ENCODE assay signal across 9 mouse cellular contexts in genomic region chr13:70545261-70545660, GRCm38 (mm10).
DNase-seq lines count a peak whose midpoint lies in the region; ATAC-seq and TF ChIP-seq lines count a peak whose summit lies in the region.
"Had no signal": no experiment of that assay in that cellular context is flagged by ENCODE, and none has a peak within 500 bp of the region (broad histone marks: within the 10 kb centered on the region; RNA-seq: fewer than 3 reads in every experiment).

No protein-coding gene starts in this region.

- H3K36me3 ChIP-seq in forebrain, embryonic 13.5 days (ENCODE audit: poor library complexity, severe bottlenecking) = no peaks in the 10 kb centered on the region
- no peaks in the 10 kb centered on the region for H3K36me3 ChIP-seq in forebrain, embryonic 11.5 days (ENCODE audit: control insufficient read depth, insufficient read depth, low read length)
- no peaks in the 10 kb centered on the region for H3K36me3 ChIP-seq in liver, postnatal 0 days (replicated peaks; ENCODE audit: insufficient read depth, low read length)
- H3K36me3 ChIP-seq in liver, embryonic 12.5 days = no peaks in the 10 kb centered on the region
- H3K36me3 ChIP-seq in limb, embryonic 14.5 days (ENCODE audit: control insufficient read depth, insufficient read depth, low read length) = no peaks in the 10 kb centered on the region
- H3K36me3 ChIP-seq in intestine, embryonic 15.5 days = no peaks in the 10 kb centered on the region
- H3K36me3 ChIP-seq: limb, embryonic 13.5 days had no signal

- no peak overlapping the region for H3K4me2 ChIP-seq in forebrain, embryonic 13.5 days
- H3K4me2 ChIP-seq in forebrain, embryonic 11.5 days (ENCODE audit: low read depth, low read length, severe bottlenecking) = no peak overlapping the region
- H3K4me2 ChIP-seq in liver, postnatal 0 days (ENCODE audit: low read depth, low read length) = no peak overlapping the region
- no peak overlapping the region for H3K4me2 ChIP-seq in liver, embryonic 12.5 days
- no peak overlapping the region for H3K4me2 ChIP-seq in limb, embryonic 14.5 days (replicated peaks; ENCODE audit: low read depth, low read length, severe bottlenecking)
- H3K4me2 ChIP-seq in intestine, embryonic 15.5 days (replicated peaks) = no peak overlapping the region
- H3K4me2 ChIP-seq: limb, embryonic 13.5 days had no signal

- no peak overlapping the region for H3K27ac ChIP-seq in forebrain, embryonic 13.5 days
- no peak overlapping the region for H3K27ac ChIP-seq in forebrain, embryonic 11.5 days (ENCODE audit: low read depth, low read length)
- H3K27ac ChIP-seq in liver, postnatal 0 days (ENCODE audit: low read depth) = no peak overlapping the region
- H3K27ac ChIP-seq in liver, embryonic 12.5 days = no peak overlapping the region
- H3K27ac ChIP-seq in limb, embryonic 14.5 days (replicated peaks; ENCODE audit: low read depth, low read length) = no peak overlapping the region
- H3K27ac ChIP-seq in intestine, embryonic 15.5 days = no peak overlapping the region
- H3K27ac ChIP-seq: limb, embryonic 13.5 days had no signal

- WGBS in forebrain, embryonic 13.5 days = 8% methylated on average over 1 of the region's 1 CpGs
- 12% methylated on average over 1 of the region's 1 CpGs for WGBS in forebrain, embryonic 11.5 days
- WGBS in liver, postnatal 0 days (ENCODE audit: insufficient replicate concordance) = 6% methylated on average over 1 of the region's 1 CpGs
- 5% methylated on average over 1 of the region's 1 CpGs for WGBS in liver, embryonic 12.5 days (ENCODE audit: insufficient replicate concordance)
- WGBS in limb, embryonic 14.5 days = 0% methylated on average over 1 of the region's 1 CpGs
- 10% methylated on average over 1 of the region's 1 CpGs for WGBS in intestine, embryonic 15.5 days

- H3K4me3 ChIP-seq in forebrain, embryonic 13.5 days = no peak overlapping the region
- no peak overlapping the region for H3K4me3 ChIP-seq in forebrain, embryonic 11.5 days (ENCODE audit: low read depth, low read length)
- H3K4me3 ChIP-seq in liver, postnatal 0 days (ENCODE audit: low read depth, low read length) = no peak overlapping the region
- no peak overlapping the region for H3K4me3 ChIP-seq in liver, embryonic 12.5 days
- H3K4me3 ChIP-seq in limb, embryonic 14.5 days (replicated peaks; ENCODE audit: low read length) = no peak overlapping the region
- H3K4me3 ChIP-seq in intestine, embryonic 15.5 days (replicated peaks) = no peak overlapping the region
- H3K4me3 ChIP-seq: limb, embryonic 13.5 days had no signal

- no peak for DNase-seq in forebrain, embryonic 11.5 days (ENCODE audit: low spot score)
- DNase-seq in liver, postnatal 0 days = no peak
- peak; percentile 43 for DNase-seq in ZHBTc4 (ENCODE audit: low read depth, low spot score)
- peak; percentile 32 for DNase-seq in limb, embryonic 14.5 days (ENCODE audit: low spot score)
- DNase-seq in gastrocnemius, postnatal 10 days = no peak

- no peak for TF ChIP-seq EP300 in liver, postnatal 0 days (IDR thresholded peaks at IDR 0.05; ENCODE audit: low read depth)

- H3K9me3 ChIP-seq in forebrain, embryonic 13.5 days (replicated peaks) = no peaks in the 10 kb centered on the region
- H3K9me3 ChIP-seq in forebrain, embryonic 11.5 days (ENCODE audit: control insufficient read depth, low read length) = no peaks in the 10 kb centered on the region
- H3K9me3 ChIP-seq in liver, postnatal 0 days (ENCODE audit: low read length) = no peaks in the 10 kb centered on the region
- H3K9me3 ChIP-seq in liver, embryonic 12.5 days (replicated peaks) = no peaks in the 10 kb centered on the region
- no peaks in the 10 kb centered on the region for H3K9me3 ChIP-seq in limb, embryonic 14.5 days (ENCODE audit: control insufficient read depth, low read length)
- no peaks in the 10 kb centered on the region for H3K9me3 ChIP-seq in intestine, embryonic 15.5 days
- H3K9me3 ChIP-seq: limb, embryonic 13.5 days had no signal

- H3K4me1 ChIP-seq in forebrain, embryonic 13.5 days = peaks cover 6% of the 10 kb centered on the region; the same call in 1 of the 2 replicates
- peaks cover 3% of the 10 kb centered on the region for H3K4me1 ChIP-seq in forebrain, embryonic 11.5 days (replicated peaks; ENCODE audit: control insufficient read depth, insufficient read depth, low read length)
- no peaks in the 10 kb centered on the region for H3K4me1 ChIP-seq in liver, postnatal 0 days (ENCODE audit: insufficient read depth)
- H3K4me1 ChIP-seq in liver, embryonic 12.5 days = no peaks in the 10 kb centered on the region
- no peaks in the 10 kb centered on the region for H3K4me1 ChIP-seq in limb, embryonic 14.5 days (ENCODE audit: control insufficient read depth, insufficient read depth, low read length)
- H3K4me1 ChIP-seq in intestine, embryonic 15.5 days (replicated peaks) = no peaks in the 10 kb centered on the region
- H3K4me1 ChIP-seq: limb, embryonic 13.5 days had no signal

- H3K27me3 ChIP-seq in forebrain, embryonic 13.5 days = 0 out of 2 replicates have a peak, but pooled peaks cover 4% of the 10 kb centered on the region
- H3K27me3 ChIP-seq in forebrain, embryonic 11.5 days (ENCODE audit: control insufficient read depth, insufficient read depth, low read length) = no peaks in the 10 kb centered on the region
- H3K27me3 ChIP-seq in liver, postnatal 0 days (ENCODE audit: insufficient read depth, low read length) = no peaks in the 10 kb centered on the region
- H3K27me3 ChIP-seq in liver, embryonic 12.5 days (replicated peaks) = no peaks in the 10 kb centered on the region
- no peaks in the 10 kb centered on the region for H3K27me3 ChIP-seq in limb, embryonic 14.5 days (ENCODE audit: control insufficient read depth, insufficient read depth, low read length)
- 0 out of 2 replicates have a peak, but pooled peaks cover 7% of the 10 kb centered on the region for H3K27me3 ChIP-seq in intestine, embryonic 15.5 days (replicated peaks)
- H3K27me3 ChIP-seq: limb, embryonic 13.5 days had no signal

- H3K9ac ChIP-seq in forebrain, embryonic 13.5 days = no peak overlapping the region
- H3K9ac ChIP-seq in forebrain, embryonic 11.5 days (ENCODE audit: low read length) = no peak overlapping the region
- no peak overlapping the region for H3K9ac ChIP-seq in liver, postnatal 0 days (replicated peaks)
- no peak overlapping the region for H3K9ac ChIP-seq in liver, embryonic 12.5 days
- no peak overlapping the region for H3K9ac ChIP-seq in limb, embryonic 14.5 days (ENCODE audit: low read depth, low read length, severe bottlenecking)
- H3K9ac ChIP-seq in intestine, embryonic 15.5 days = no peak overlapping the region
- H3K9ac ChIP-seq: limb, embryonic 13.5 days had no signal

- no peak for TF ChIP-seq POLR2A in limb, embryonic 14.5 days (IDR thresholded peaks at IDR 0.05; ENCODE audit: borderline replicate concordance, extremely low read depth, insufficient read depth, insufficient read length)

- peak; percentile 33; the same call in 1 of the 2 replicates for ATAC-seq in forebrain, embryonic 13.5 days
- ATAC-seq in forebrain, embryonic 11.5 days (replicated peaks; ENCODE audit: low FRiP score) = no peak
- ATAC-seq in liver, postnatal 0 days = no peak
- no peak for ATAC-seq in liver, embryonic 12.5 days
- ATAC-seq in limb, embryonic 14.5 days (ENCODE audit: low FRiP score, low read depth) = peak; percentile 12; the same call in 1 of the 2 replicates
- no peak for ATAC-seq in intestine, embryonic 15.5 days

- TF ChIP-seq CTCF in liver, postnatal 0 days (IDR thresholded peaks at IDR 0.05; ENCODE audit: low read depth) = peak; percentile 61

Comparison
In these comparisons a context has a peak if more than half of its experiments do, and no peak if none do; other contexts are left out.
1. ATAC-seq: peak in forebrain, embryonic 13.5 days (single experiment) and limb, embryonic 14.5 days (single experiment); none in forebrain, embryonic 11.5 days (single experiment), liver, postnatal 0 days (single experiment), liver, embryonic 12.5 days (single experiment) and intestine, embryonic 15.5 days (single experiment).
2. DNase-seq: peak in ZHBTc4 (single experiment) and limb, embryonic 14.5 days (single experiment); none in forebrain, embryonic 11.5 days (single experiment), liver, postnatal 0 days (single experiment) and gastrocnemius, postnatal 10 days (single experiment).